Mouse (Mus musculus) brain, embryonic 14.5 days (tissue): ENCODE data around the gene Evc2.

ENCODE experiments used
- CTCF ChIP-seq: fragments of 200-500 bp; IDR thresholded peaks from 2 replicates; pipeline ENCODE4 v1.5.1; 2012; ENCODE audit warnings: inconsistent platforms, mild to moderate bottlenecking, moderate library complexity, borderline replicate concordance; ENCODE audit not compliant: insufficient read depth, insufficient read length; ENCODE audit errors: extremely low read depth
- POLR2A ChIP-seq: fragments of 200-500 bp; IDR thresholded peaks from 2 replicates; pipeline ENCODE4 v1.6.1; 2012; ENCODE audit warnings: mild to moderate bottlenecking, inconsistent platforms, borderline replicate concordance; ENCODE audit not compliant: poor library complexity, insufficient read depth, insufficient read length, severe bottlenecking; ENCODE audit errors: extremely low read depth

GRCm38 (mm10) chr5:37337696-37338095, 603 bp upstream of the Evc2 start:
- TF ChIP-seq CTCF (no peak), POLR2A (no peak)
